Mouse (Mus musculus): ENCODE measurements around the gene Arhgap21. TPM values are rescaled to one million over a fixed set of nuclear protein-coding genes. Genes with fewer than 3 reads are reported as not detected.

The Arhgap21 gene
- polyA plus RNA-seq, 1 experiment from 2014 or later: 4.5 TPM

- ATAC-seq (no peak), DNase-seq (no peak)
- Histone ChIP-seq H3K27me3 (ENCODE audit: insufficient read depth, low read length) (no peaks in the 10 kb centered on the region), H3K4me2 (ENCODE audit: low read depth, low read length) (no peak overlapping the region), H3K27ac (ENCODE audit: low read depth) (no peak overlapping the region), H3K36me3 (replicated peaks; ENCODE audit: insufficient read depth, low read length) (peaks cover 12% of the 10 kb centered on the region; the same call in 1 of the 2 replicates), H3K9ac (replicated peaks) (no peak overlapping the region), H3K4me3 (ENCODE audit: low read depth, low read length) (no peak overlapping the region), H3K4me1 (ENCODE audit: insufficient read depth) (no peaks in the 10 kb centered on the region), H3K9me3 (ENCODE audit: low read length) (no peaks in the 10 kb centered on the region)
- no peak for TF ChIP-seq EP300 (IDR thresholded peaks at IDR 0.05; ENCODE audit: low read depth)
- TF ChIP-seq CTCF (IDR thresholded peaks at IDR 0.05; ENCODE audit: low read depth): no peak
- WGBS (ENCODE audit: insufficient replicate concordance): 90% methylated on average over 3 of the region's 3 CpGs
These were observed 61.4 kb downstream of the Arhgap21 start for GRCm38 (mm10) chr2:20907291-20907690.

- no peak for ATAC-seq
- no peak overlapping the region for H3K27ac ChIP-seq (ENCODE audit: low read depth)
- no peak for TF ChIP-seq EP300 (IDR thresholded peaks at IDR 0.05; ENCODE audit: low read depth)
- no peak for TF ChIP-seq CTCF (IDR thresholded peaks at IDR 0.05; ENCODE audit: low read depth)
These were observed 63.3 kb downstream of the Arhgap21 start for GRCm38 (mm10) chr2:20905411-20905810.

DNA sequence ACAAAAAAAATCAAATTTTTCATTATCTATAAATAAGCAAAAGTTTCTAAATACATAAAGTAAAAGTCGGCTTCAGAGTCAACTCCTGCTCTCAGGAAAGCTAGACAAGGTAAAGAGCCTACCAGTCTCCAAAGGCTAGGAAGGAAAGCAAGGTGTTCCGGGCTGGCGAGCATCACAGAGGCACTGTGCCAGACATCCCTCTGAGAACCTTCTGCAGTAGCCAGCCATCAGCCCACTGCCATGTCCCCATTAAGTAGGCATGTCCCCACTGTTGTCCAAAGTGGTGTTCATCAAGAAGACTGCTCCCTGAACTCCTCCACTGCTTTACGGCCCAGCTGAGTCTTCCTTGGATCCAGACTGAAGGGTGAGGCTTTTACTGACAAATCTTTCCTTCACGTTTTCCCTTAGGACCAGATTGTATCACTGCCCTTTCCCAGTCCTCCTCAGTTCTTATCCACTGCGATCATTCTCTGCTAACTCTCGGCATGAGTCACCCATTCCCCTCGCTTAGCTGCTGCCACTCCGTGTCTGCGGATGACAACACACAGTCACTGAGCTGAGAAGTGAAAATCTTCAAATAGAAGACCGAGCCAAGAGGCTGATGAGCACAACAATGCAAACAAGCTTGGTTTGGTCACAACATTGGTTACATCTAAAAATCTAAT lies 65.6 kb downstream of the Arhgap21 start:
- no peak for DNase-seq
- Histone ChIP-seq H3K4me2 (ENCODE audit: low read depth, low read length) (no peak overlapping the region), H3K27me3 (ENCODE audit: insufficient read depth, low read length) (no peaks in the 10 kb centered on the region), H3K36me3 (replicated peaks; ENCODE audit: insufficient read depth, low read length) (peaks cover 4% of the 10 kb centered on the region; the same call in 1 of the 2 replicates), H3K27ac (ENCODE audit: low read depth) (no peak overlapping the region), H3K4me3 (ENCODE audit: low read depth, low read length) (no peak overlapping the region), H3K4me1 (ENCODE audit: insufficient read depth) (no peaks in the 10 kb centered on the region), H3K9me3 (ENCODE audit: low read length) (no peaks in the 10 kb centered on the region), H3K9ac (replicated peaks) (no peak overlapping the region)
- no peak for TF ChIP-seq CTCF (IDR thresholded peaks at IDR 0.05; ENCODE audit: low read depth)
- no peak for TF ChIP-seq EP300 (IDR thresholded peaks at IDR 0.05; ENCODE audit: low read depth)
- 88% methylated on average over 11 of the region's 11 CpGs for whole genome bisulfite sequencing (ENCODE audit: insufficient replicate concordance)
- no peak for ATAC-seq

More at GRCm38 (mm10) chr2:20905411-20905810, 63.3 kb downstream of the Arhgap21 start:
- Histone ChIP-seq H3K4me1 (ENCODE audit: insufficient read depth) (no peaks in the 10 kb centered on the region), H3K27me3 (ENCODE audit: insufficient read depth, low read length) (no peaks in the 10 kb centered on the region), H3K4me2 (ENCODE audit: low read depth, low read length) (no peak overlapping the region), H3K4me3 (ENCODE audit: low read depth, low read length) (no peak overlapping the region), H3K36me3 (replicated peaks; ENCODE audit: insufficient read depth, low read length) (peaks cover 6% of the 10 kb centered on the region; the same call in 1 of the 2 replicates), H3K9ac (replicated peaks) (no peak overlapping the region), H3K9me3 (ENCODE audit: low read length) (no peaks in the 10 kb centered on the region)
- 85% methylated on average over 8 of the region's 8 CpGs for WGBS (ENCODE audit: insufficient replicate concordance)
- DNase-seq: no peak

DNA sequence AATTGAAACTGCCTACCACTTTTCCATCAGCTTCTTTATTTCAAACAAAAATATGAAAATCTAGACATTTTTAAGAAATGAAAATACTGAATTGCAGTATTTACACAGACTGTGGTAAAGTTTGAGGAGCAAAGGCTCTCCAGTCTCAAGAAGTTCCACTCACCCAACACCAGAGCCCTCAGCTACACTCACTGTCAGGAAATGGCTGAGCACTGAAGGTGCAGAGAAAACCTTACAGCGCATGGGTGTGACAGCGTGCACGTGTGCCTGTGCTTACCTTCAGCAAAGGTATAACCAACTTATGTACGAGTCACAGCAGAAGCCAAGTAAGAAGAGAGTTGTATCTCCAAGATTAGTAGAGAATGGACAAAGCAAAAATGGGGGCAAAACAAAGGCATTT lies 66.8 kb downstream of the Arhgap21 start:
- TF ChIP-seq CTCF (IDR thresholded peaks at IDR 0.05; ENCODE audit: low read depth) (no peak), EP300 (IDR thresholded peaks at IDR 0.05; ENCODE audit: low read depth) (no peak)
- WGBS (ENCODE audit: insufficient replicate concordance): 91% methylated on average over 4 of the region's 4 CpGs
- Histone ChIP-seq H3K4me1 (ENCODE audit: insufficient read depth) (no peaks in the 10 kb centered on the region), H3K4me2 (ENCODE audit: low read depth, low read length) (no peak overlapping the region), H3K27ac (ENCODE audit: low read depth) (no peak overlapping the region), H3K36me3 (replicated peaks; ENCODE audit: insufficient read depth, low read length) (peaks cover 4% of the 10 kb centered on the region; the same call in 1 of the 2 replicates), H3K9ac (replicated peaks) (no peak overlapping the region), H3K27me3 (ENCODE audit: insufficient read depth, low read length) (no peaks in the 10 kb centered on the region), H3K9me3 (ENCODE audit: low read length) (no peaks in the 10 kb centered on the region), H3K4me3 (ENCODE audit: low read depth, low read length) (no peak overlapping the region)
- DNase-seq (no peak), ATAC-seq (no peak)

DNA sequence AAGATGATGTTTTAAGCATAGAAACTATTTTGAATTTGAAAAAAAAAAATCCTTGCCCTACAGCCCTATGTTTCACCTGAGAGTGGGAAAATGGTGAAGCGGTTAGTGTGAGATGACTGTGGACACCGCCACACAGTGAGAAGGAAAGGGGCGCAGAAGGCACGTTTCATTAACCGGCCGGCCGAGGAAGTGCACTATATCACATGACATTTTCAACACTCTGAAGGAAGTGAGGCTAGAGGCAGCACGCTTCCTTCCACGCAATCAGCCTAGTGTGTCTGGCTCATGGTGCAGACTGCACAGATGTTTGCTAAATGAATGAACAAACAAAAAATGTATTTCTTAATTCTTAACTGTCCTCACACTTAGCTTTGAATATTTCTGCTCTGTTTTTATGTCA lies 69.4 kb downstream of the Arhgap21 start:
- Histone ChIP-seq H3K9ac (replicated peaks) (no peak overlapping the region), H3K27me3 (ENCODE audit: insufficient read depth, low read length) (no peaks in the 10 kb centered on the region), H3K4me3 (ENCODE audit: low read depth, low read length) (peak overlapping the region; percentile 17; the same call in 1 of the 2 replicates), H3K9me3 (ENCODE audit: low read length) (no peaks in the 10 kb centered on the region), H3K4me2 (ENCODE audit: low read depth, low read length) (peak overlapping the region; percentile 45), H3K36me3 (replicated peaks; ENCODE audit: insufficient read depth, low read length) (peaks cover 4% of the 10 kb centered on the region; the same call in 1 of the 2 replicates), H3K27ac (ENCODE audit: low read depth) (0 out of 2 replicates have a peak overlapping the region, but pooled peaks have one; percentile 30), H3K4me1 (ENCODE audit: insufficient read depth) (no peaks in the 10 kb centered on the region)
- TF ChIP-seq EP300 (IDR thresholded peaks at IDR 0.05; ENCODE audit: low read depth) (no peak), CTCF (IDR thresholded peaks at IDR 0.05; ENCODE audit: low read depth) (no peak)
- WGBS (ENCODE audit: insufficient replicate concordance): 37% methylated on average over 9 of the region's 9 CpGs
- peak; percentile 32 for DNase-seq
- ATAC-seq: peak; percentile 57; the same call in 1 of the 2 replicates

GRCm38 (mm10) chr2:20898684-20899083 lies 70.0 kb downstream of the Arhgap21 start:
- DNase-seq (peak; percentile 72), ATAC-seq (peak; percentile 92)
- Histone ChIP-seq H3K4me2 (ENCODE audit: low read depth, low read length) (peak overlapping the region; percentile 45), H3K27ac (ENCODE audit: low read depth) (0 out of 2 replicates have a peak overlapping the region, but pooled peaks have one; percentile 30), H3K4me1 (ENCODE audit: insufficient read depth) (no peaks in the 10 kb centered on the region), H3K4me3 (ENCODE audit: low read depth, low read length) (peak overlapping the region; percentile 17; the same call in 1 of the 2 replicates), H3K36me3 (replicated peaks; ENCODE audit: insufficient read depth, low read length) (peaks cover 4% of the 10 kb centered on the region; the same call in 1 of the 2 replicates), H3K9ac (replicated peaks) (no peak overlapping the region), H3K27me3 (ENCODE audit: insufficient read depth, low read length) (no peaks in the 10 kb centered on the region), H3K9me3 (ENCODE audit: low read length) (no peaks in the 10 kb centered on the region)
- WGBS (ENCODE audit: insufficient replicate concordance): 36% methylated on average over 6 of the region's 6 CpGs
- peak; percentile 90 for TF ChIP-seq CTCF (IDR thresholded peaks at IDR 0.05; ENCODE audit: low read depth)
- no peak for TF ChIP-seq EP300 (IDR thresholded peaks at IDR 0.05; ENCODE audit: low read depth)

Measured in liver, postnatal 0 days (tissue).